In the genomic region with DNA sequence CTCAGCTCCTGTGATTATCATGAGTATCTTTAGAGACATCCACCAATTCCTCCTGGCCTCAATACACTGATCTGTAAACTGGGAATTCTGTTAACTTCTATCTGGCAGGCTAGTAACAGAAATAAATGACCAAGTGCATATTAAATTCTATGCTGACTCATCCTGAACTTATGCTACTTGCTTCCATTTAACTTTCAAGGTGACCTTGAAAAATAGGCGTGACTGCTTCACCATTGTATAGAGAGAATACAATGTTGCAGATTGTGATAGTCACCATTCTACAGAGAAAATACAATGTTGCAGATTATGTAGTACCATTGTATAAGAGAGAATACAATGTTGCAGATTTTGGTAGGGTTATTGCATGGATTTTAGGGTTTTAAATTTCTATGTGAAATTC, we compare ENCODE assay signal across 23 mouse cellular contexts.
DNase-seq lines count a peak whose midpoint lies in the region; TF ChIP-seq lines count a peak whose summit lies in the region.
"Had no signal": no experiment of that assay in that cellular context is flagged by ENCODE, and none has a peak within 500 bp of the region (broad histone marks: within the 10 kb centered on the region; RNA-seq: fewer than 3 reads in every experiment).

No protein-coding gene starts in this region.

- H3K9me3 ChIP-seq in ES-E14 (ENCODE audit: control insufficient read depth, insufficient read depth, low read depth, low read length): no peaks in the 10 kb centered on the region

- no peak overlapping the region for H3K9ac ChIP-seq in ES-E14 (ENCODE audit: insufficient read depth, low read depth, low read length, poor library complexity, severe bottlenecking)

- DNase-seq in ES-CJ7 (ENCODE audit: low read depth, low spot score) (peak; percentile 45), ES-E14 (ENCODE audit: low read depth, low spot score) (no peak), R1 (ENCODE audit: low read depth, low spot score) (peak; percentile 39), ZHBTc4 (ENCODE audit: low read depth, low spot score) (peak; percentile 32)
- no peak for DNase-seq in urinary bladder, postnatal 25 days (ENCODE audit: low spot score)
- DNase-seq in ovary, postnatal 14 days (ENCODE audit: low spot score): no peak
- no peak for DNase-seq in kidney, adult 18-20 months
- no peak for DNase-seq in T-cell, adult 2 months (ENCODE audit: low spot score)
- DNase-seq: adrenal gland, adult 2 months; adrenal gland, adult 8-10 months; adrenal gland, postnatal 10 days; adrenal gland, postnatal 14 days; adrenal gland, postnatal 25 days; adrenal gland, postnatal 36 days; B cell, adult 2 months; cerebellum, adult 11 months; cerebellum, adult 11-12 months; cerebellum, adult 18-20 months; cerebellum, adult 2 months; cerebellum, adult 8-10 months; cerebellum, adult 9-10 months; cerebellum, adult 9-11 months had no signal

- H3K27ac ChIP-seq in ES-E14 (ENCODE audit: insufficient read depth, low read depth, low read length, poor library complexity, severe bottlenecking): no peak overlapping the region

- H3K4me3 ChIP-seq in ES-E14 (ENCODE audit: insufficient read depth in 1 of 2, low read depth in 1 of 2, low read length in 2 of 2, poor library complexity in 1 of 2, severe bottlenecking in 1 of 2): no peak overlapping the region

- in situ Hi-C loops in ES-E14 (cut with MboI; ENCODE audit: low sequenced_read_pairs in 2 of 2, unreplicated experiment in 2 of 2): no loop called here

- no peaks in the 10 kb centered on the region for H3K36me3 ChIP-seq in ES-E14 (ENCODE audit: control insufficient read depth, insufficient read depth, low read length, poor library complexity, severe bottlenecking)
- H3K36me3 ChIP-seq: G1E had no signal

- peaks cover 0 to 2% of the 10 kb centered on the region in 2 experiments; a peak in 1 of 4 replicates for H3K4me1 ChIP-seq in ES-E14 (ENCODE audit: control insufficient read depth in 2 of 2, insufficient read depth in 2 of 2, low read length in 2 of 2, poor library complexity in 1 of 2)

TF ChIP-seq in ES-E14, 5 proteins besides CTCF, POLR2A, EP300 and RAD21:
- TF ChIP-seq MAFK (IDR thresholded peaks at IDR 0.05; ENCODE audit: insufficient read depth, low read depth, low read length) (peak; percentile 79), CHD2 (IDR thresholded peaks at IDR 0.05; ENCODE audit: low read depth, low read length) (peak; percentile 56; the same call in 1 of the 2 replicates), HCFC1 (IDR thresholded peaks at IDR 0.05; ENCODE audit: borderline replicate concordance, insufficient read depth, low read length) (no peak)

Comparison
In these comparisons a context has a peak if more than half of its experiments do, and no peak if none do; other contexts are left out.
1. DNase-seq: peak in ES-CJ7 (single experiment), R1 (single experiment) and ZHBTc4 (single experiment); none in ES-E14 (single experiment), urinary bladder, postnatal 25 days (single experiment), ovary, postnatal 14 days (single experiment), kidney, adult 18-20 months (single experiment) and T-cell, adult 2 months (single experiment).